Mouse (Mus musculus): Measurements from ENCODE around the gene Gm3045. TPM values are rescaled to one million over a fixed set of nuclear protein-coding genes. Genes with fewer than 3 reads are reported as not detected.

Gm3045 gene
- polyA plus RNA-seq (2014; fragmentation: Nextera tagmentation; extraction: Ambion mirVana), result not detected in 2 replicates

GRCm38 (mm10) chr13:56426365-56426764 is at the start of gene Gm3045:
Gene Gm3045 (plus strand): TSS chr13:56426594.
- no peaks in the 10 kb centered on the region for H3K27me3 ChIP-seq (ENCODE audit: control insufficient read depth, insufficient read depth, low read length)
- 77% methylated on average over 4 of the region's 4 CpGs for WGBS

DNA sequence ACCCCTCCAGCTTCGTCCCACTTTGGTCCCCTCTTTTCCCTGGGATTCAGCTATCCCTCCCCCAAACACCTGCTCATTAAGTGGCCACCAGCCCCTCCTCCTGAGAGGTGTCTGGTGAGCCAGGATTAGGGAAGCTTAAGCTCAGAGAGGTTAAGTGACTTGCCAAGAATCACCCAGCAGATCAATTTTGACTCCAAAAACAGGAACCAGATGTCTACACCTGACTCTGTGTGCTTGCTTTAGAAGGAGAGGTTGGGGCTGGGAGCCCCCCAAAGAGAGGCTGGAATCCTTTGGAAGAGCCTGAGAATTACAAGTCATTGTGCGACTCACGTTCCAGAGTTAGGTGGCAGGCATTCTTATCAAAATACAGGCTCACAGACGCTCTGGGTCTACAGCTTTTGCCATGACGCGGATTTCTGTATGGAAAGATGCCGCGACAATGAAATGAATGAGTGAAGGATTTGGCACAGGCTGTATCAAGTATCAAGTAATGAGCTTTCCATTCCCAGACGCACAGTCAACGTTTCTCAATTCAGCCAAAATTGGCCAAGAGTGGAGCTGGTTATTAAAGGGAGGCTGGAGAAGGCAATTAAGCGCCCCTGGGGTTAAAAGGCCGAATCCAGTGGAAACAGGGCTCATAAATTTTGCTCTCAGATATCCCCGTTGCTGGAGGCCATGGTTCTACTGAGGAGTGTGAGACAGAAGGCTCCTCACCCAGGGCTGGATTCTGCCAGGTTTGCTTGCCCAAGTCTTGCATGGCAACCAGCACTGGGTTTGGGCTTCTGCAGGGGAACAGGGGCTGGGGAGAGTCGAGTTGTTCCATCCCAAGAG is 45.3 kb upstream of the Gm3045 start:
- 53% methylated on average over 14 of the region's 14 CpGs for WGBS
- no peak overlapping the region for H3K4me2 ChIP-seq (ENCODE audit: low read depth, low read length)
- no peaks in the 10 kb centered on the region for H3K4me1 ChIP-seq (ENCODE audit: control insufficient read depth, insufficient read depth, low read length)
- ATAC-seq (ENCODE audit: low read depth), result no peak
- H3K9me3 ChIP-seq (ENCODE audit: control insufficient read depth, low read length), result no peaks in the 10 kb centered on the region
- H3K4me3 ChIP-seq (ENCODE audit: low read depth, low read length), result no peak overlapping the region
- no peaks in the 10 kb centered on the region for H3K27me3 ChIP-seq (ENCODE audit: control insufficient read depth, insufficient read depth, low read length)
- no peak overlapping the region for H3K27ac ChIP-seq (ENCODE audit: low read depth, low read length)
- no peaks in the 10 kb centered on the region for H3K36me3 ChIP-seq (ENCODE audit: control insufficient read depth, insufficient read depth, low read length)
- H3K9ac ChIP-seq (replicated peaks; ENCODE audit: low read depth, low read length), result no peak overlapping the region

More at GRCm38 (mm10) chr13:56426365-56426764, at the start of gene Gm3045:
- H3K9me3 ChIP-seq (ENCODE audit: control insufficient read depth, low read length), result no peaks in the 10 kb centered on the region
- no peaks in the 10 kb centered on the region for H3K36me3 ChIP-seq (ENCODE audit: control insufficient read depth, insufficient read depth, low read length)
- no peak within 1 kb of the TSS for H3K4me2 ChIP-seq (ENCODE audit: low read depth, low read length)
- H3K9ac ChIP-seq (replicated peaks; ENCODE audit: low read depth, low read length), result no peak within 1 kb of the TSS
- H3K27ac ChIP-seq (ENCODE audit: low read depth, low read length), result no peak within 1 kb of the TSS
- H3K4me3 ChIP-seq (ENCODE audit: low read depth, low read length), result no peak within 1 kb of the TSS
- no peak for ATAC-seq (ENCODE audit: low read depth)
- no peaks in the 10 kb centered on the region for H3K4me1 ChIP-seq (ENCODE audit: control insufficient read depth, insufficient read depth, low read length)

DNA sequence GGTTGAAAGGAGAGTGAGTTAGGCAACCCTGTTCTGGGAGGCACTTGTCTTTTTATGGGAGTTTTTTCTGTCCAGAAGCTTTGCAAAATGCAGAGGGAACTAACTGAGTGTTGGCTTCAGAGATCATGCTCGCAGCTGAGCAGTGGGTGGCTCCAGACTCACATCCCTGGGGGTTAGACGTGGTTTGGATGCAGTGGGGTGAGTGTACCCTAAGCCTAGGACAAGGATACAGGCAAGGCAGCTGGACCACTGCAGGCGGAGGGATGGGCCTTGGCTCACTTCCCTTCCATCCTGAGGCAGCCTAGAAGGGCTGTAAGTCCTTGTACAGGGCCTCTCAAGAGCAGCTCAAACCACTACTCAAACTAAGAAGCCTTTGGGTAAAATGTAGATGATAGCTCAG is 43.0 kb upstream of the Gm3045 start:
- ATAC-seq (ENCODE audit: low read depth), result no peak
- no peaks in the 10 kb centered on the region for H3K9me3 ChIP-seq (ENCODE audit: control insufficient read depth, low read length)
- H3K4me2 ChIP-seq (ENCODE audit: low read depth, low read length), result no peak overlapping the region
- no peaks in the 10 kb centered on the region for H3K4me1 ChIP-seq (ENCODE audit: control insufficient read depth, insufficient read depth, low read length)
- H3K27ac ChIP-seq (ENCODE audit: low read depth, low read length), result no peak overlapping the region
- WGBS, result 94% methylated on average over 3 of the region's 3 CpGs
- no peak overlapping the region for H3K9ac ChIP-seq (replicated peaks; ENCODE audit: low read depth, low read length)
- no peaks in the 10 kb centered on the region for H3K27me3 ChIP-seq (ENCODE audit: control insufficient read depth, insufficient read depth, low read length)
- H3K36me3 ChIP-seq (ENCODE audit: control insufficient read depth, insufficient read depth, low read length), result no peaks in the 10 kb centered on the region
- H3K4me3 ChIP-seq (ENCODE audit: low read depth, low read length), result no peak overlapping the region

GRCm38 (mm10) chr13:56386411-56386810 is 40.0 kb upstream of the Gm3045 start:
- Histone ChIP-seq H3K27me3 (ENCODE audit: control insufficient read depth, insufficient read depth, low read length) (no peaks in the 10 kb centered on the region), H3K9me3 (ENCODE audit: control insufficient read depth, low read length) (no peaks in the 10 kb centered on the region), H3K4me2 (ENCODE audit: low read depth, low read length) (no peak overlapping the region), H3K9ac (replicated peaks; ENCODE audit: low read depth, low read length) (no peak overlapping the region), H3K4me3 (ENCODE audit: low read depth, low read length) (no peak overlapping the region), H3K27ac (ENCODE audit: low read depth, low read length) (no peak overlapping the region), H3K36me3 (ENCODE audit: control insufficient read depth, insufficient read depth, low read length) (no peaks in the 10 kb centered on the region), H3K4me1 (ENCODE audit: control insufficient read depth, insufficient read depth, low read length) (no peaks in the 10 kb centered on the region)
- no peak for ATAC-seq (ENCODE audit: low read depth)
- 51% methylated on average over 9 of the region's 9 CpGs for WGBS

GRCm38 (mm10) chr13:56387374-56387773 is 39.0 kb upstream of the Gm3045 start:
- no peaks in the 10 kb centered on the region for H3K27me3 ChIP-seq (ENCODE audit: control insufficient read depth, insufficient read depth, low read length)
- H3K4me1 ChIP-seq (ENCODE audit: control insufficient read depth, insufficient read depth, low read length), result no peaks in the 10 kb centered on the region
- ATAC-seq (ENCODE audit: low read depth), result no peak
- H3K27ac ChIP-seq (ENCODE audit: low read depth, low read length), result no peak overlapping the region
- no peaks in the 10 kb centered on the region for H3K36me3 ChIP-seq (ENCODE audit: control insufficient read depth, insufficient read depth, low read length)
- no peak overlapping the region for H3K4me3 ChIP-seq (ENCODE audit: low read depth, low read length)
- no peaks in the 10 kb centered on the region for H3K9me3 ChIP-seq (ENCODE audit: control insufficient read depth, low read length)
- no peak overlapping the region for H3K9ac ChIP-seq (replicated peaks; ENCODE audit: low read depth, low read length)
- 78% methylated on average over 5 of the region's 5 CpGs for WGBS
- H3K4me2 ChIP-seq (ENCODE audit: low read depth, low read length), result no peak overlapping the region

GRCm38 (mm10) chr13:56388042-56388441 is 38.4 kb upstream of the Gm3045 start:
- WGBS, result 86% methylated on average over 1 of the region's 1 CpGs
- Histone ChIP-seq H3K27me3 (ENCODE audit: control insufficient read depth, insufficient read depth, low read length) (no peaks in the 10 kb centered on the region), H3K9me3 (ENCODE audit: control insufficient read depth, low read length) (no peaks in the 10 kb centered on the region), H3K36me3 (ENCODE audit: control insufficient read depth, insufficient read depth, low read length) (no peaks in the 10 kb centered on the region), H3K4me1 (ENCODE audit: control insufficient read depth, insufficient read depth, low read length) (no peaks in the 10 kb centered on the region), H3K4me2 (ENCODE audit: low read depth, low read length) (no peak overlapping the region), H3K9ac (replicated peaks; ENCODE audit: low read depth, low read length) (no peak overlapping the region), H3K4me3 (ENCODE audit: low read depth, low read length) (no peak overlapping the region), H3K27ac (ENCODE audit: low read depth, low read length) (no peak overlapping the region)
- ATAC-seq (ENCODE audit: low read depth), result no peak

GRCm38 (mm10) chr13:56397572-56397971 is 28.8 kb upstream of the Gm3045 start:
- ATAC-seq (ENCODE audit: low read depth), result no peak
- no peak overlapping the region for H3K4me2 ChIP-seq (ENCODE audit: low read depth, low read length)
- no peak overlapping the region for H3K4me3 ChIP-seq (ENCODE audit: low read depth, low read length)
- no peaks in the 10 kb centered on the region for H3K27me3 ChIP-seq (ENCODE audit: control insufficient read depth, insufficient read depth, low read length)
- H3K9me3 ChIP-seq (ENCODE audit: control insufficient read depth, low read length), result no peaks in the 10 kb centered on the region
- no peak overlapping the region for H3K9ac ChIP-seq (replicated peaks; ENCODE audit: low read depth, low read length)
- H3K4me1 ChIP-seq (ENCODE audit: control insufficient read depth, insufficient read depth, low read length), result no peaks in the 10 kb centered on the region
- H3K27ac ChIP-seq (ENCODE audit: low read depth, low read length), result no peak overlapping the region
- H3K36me3 ChIP-seq (ENCODE audit: control insufficient read depth, insufficient read depth, low read length), result no peaks in the 10 kb centered on the region
- 51% methylated on average over 5 of the region's 5 CpGs for WGBS

- H3K27ac ChIP-seq (ENCODE audit: low read depth, low read length), result no peak overlapping the region
- H3K36me3 ChIP-seq (ENCODE audit: control insufficient read depth, insufficient read depth, low read length), result no peaks in the 10 kb centered on the region
- no peak overlapping the region for H3K4me2 ChIP-seq (ENCODE audit: low read depth, low read length)
- H3K4me1 ChIP-seq (ENCODE audit: control insufficient read depth, insufficient read depth, low read length), result no peaks in the 10 kb centered on the region
- H3K4me3 ChIP-seq (ENCODE audit: low read depth, low read length), result no peak overlapping the region
- H3K27me3 ChIP-seq (ENCODE audit: control insufficient read depth, insufficient read depth, low read length), result no peaks in the 10 kb centered on the region
- no peak overlapping the region for H3K9ac ChIP-seq (replicated peaks; ENCODE audit: low read depth, low read length)
- H3K9me3 ChIP-seq (ENCODE audit: control insufficient read depth, low read length), result no peaks in the 10 kb centered on the region
- 35% methylated on average over 4 of the region's 4 CpGs for WGBS
- no peak for ATAC-seq (ENCODE audit: low read depth)
These were observed 25.2 kb upstream of the Gm3045 start for GRCm38 (mm10) chr13:56401186-56401585.

- Histone ChIP-seq H3K27ac (ENCODE audit: low read depth, low read length) (no peak overlapping the region), H3K4me1 (ENCODE audit: control insufficient read depth, insufficient read depth, low read length) (no peaks in the 10 kb centered on the region), H3K4me3 (ENCODE audit: low read depth, low read length) (no peak overlapping the region), H3K27me3 (ENCODE audit: control insufficient read depth, insufficient read depth, low read length) (no peaks in the 10 kb centered on the region), H3K4me2 (ENCODE audit: low read depth, low read length) (no peak overlapping the region), H3K9ac (replicated peaks; ENCODE audit: low read depth, low read length) (no peak overlapping the region), H3K9me3 (ENCODE audit: control insufficient read depth, low read length) (no peaks in the 10 kb centered on the region), H3K36me3 (ENCODE audit: control insufficient read depth, insufficient read depth, low read length) (no peaks in the 10 kb centered on the region)
- no peak for ATAC-seq (ENCODE audit: low read depth)
- 82% methylated on average over 8 of the region's 8 CpGs for WGBS
These were observed 22.9 kb upstream of the Gm3045 start for GRCm38 (mm10) chr13:56403381-56404086.
